Mouse (Mus musculus) CH12.LX (cell line): ENCODE measurements around the gene Ntrk2.

ENCODE experiments used
- BHLHE40 ChIP-seq: IDR thresholded peaks from 2 replicates; pipeline ENCODE4 v1.6.1; 2011; ENCODE audit warnings: mild to moderate bottlenecking, low read depth, low read length, improper control_type of control experiment
- CHD1 ChIP-seq: IDR thresholded peaks from 2 replicates; pipeline ENCODE4 v1.6.1; 2012; ENCODE audit warnings: low read depth, low read length, improper control_type of control experiment, inconsistent platforms
- CTCF ChIP-seq, 2 experiments: IDR thresholded peaks in 1 of 2; conservative IDR thresholded peaks in 1 of 2; 2 replicates each; pipeline ENCODE4 v1.5.1; 2011 to 2012; ENCODE audit warnings: low read depth in 2 of 2, low read length in 2 of 2, improper control_type of control experiment in 1 of 2, inconsistent platforms in 1 of 2, mild to moderate bottlenecking in 1 of 2, moderate library complexity in 1 of 2
- EP300 ChIP-seq: IDR thresholded peaks from 2 replicates; pipeline ENCODE4 v1.6.1; 2011; ENCODE audit warnings: low read length, improper control_type of control experiment
- GABPA ChIP-seq: IDR thresholded peaks from 2 replicates; pipeline ENCODE4 v1.6.1; 2012; ENCODE audit warnings: low read depth, low read length, improper control_type of control experiment, inconsistent platforms; ENCODE audit not compliant: insufficient replicate concordance
- HCFC1 ChIP-seq: IDR thresholded peaks from 2 replicates; pipeline ENCODE4 v1.6.1; 2012; ENCODE audit warnings: low read depth, mild to moderate bottlenecking, inconsistent platforms, low read length, improper control_type of control experiment
- JUND ChIP-seq: conservative IDR thresholded peaks from 2 replicates; pipeline ENCODE4 v1.6.1; 2011; ENCODE audit warnings: low read depth, low read length, improper control_type of control experiment
- KAT2A ChIP-seq: IDR thresholded peaks from 2 replicates; pipeline ENCODE4 v1.6.1; 2012; ENCODE audit warnings: low read length, improper control_type of control experiment, inconsistent platforms; ENCODE audit not compliant: insufficient replicate concordance
- MAZ ChIP-seq: IDR thresholded peaks from 2 replicates; pipeline ENCODE4 v1.6.1; 2012; ENCODE audit warnings: low read depth, mild to moderate bottlenecking, inconsistent platforms, low read length, improper control_type of control experiment, moderate library complexity
- POLR2A ChIP-seq: IDR thresholded peaks from 2 replicates; pipeline ENCODE4 v1.6.1; 2011; ENCODE audit warnings: low read depth, mild to moderate bottlenecking, improper control_type of control experiment, low read length
- TCF12 ChIP-seq: IDR thresholded peaks from 2 replicates; pipeline ENCODE4 v1.6.1; 2014; ENCODE audit warnings: low read depth, mild to moderate bottlenecking, inconsistent platforms, low read length, improper control_type of control experiment

DNA sequence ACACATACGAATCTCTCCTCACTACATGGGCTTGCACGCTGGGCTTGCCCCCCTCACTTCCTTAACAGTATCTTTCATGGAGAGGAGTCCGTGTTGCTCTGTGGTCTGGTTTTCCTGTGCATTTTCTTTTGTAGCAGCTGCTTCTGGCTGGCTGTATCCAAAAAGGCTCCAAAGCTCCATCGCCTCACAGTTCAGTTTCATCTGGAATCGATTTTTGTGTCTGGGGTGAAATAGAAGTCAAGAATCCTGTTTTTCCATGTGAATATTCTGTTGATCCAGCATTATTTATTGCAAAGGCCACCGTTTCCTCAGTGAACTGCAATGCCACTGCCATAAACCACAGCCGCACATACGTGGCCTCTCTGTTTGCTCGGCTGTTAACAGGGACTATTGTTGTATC is 370.6 kb downstream of the Ntrk2 start:
- TF ChIP-seq CTCF (conservative IDR thresholded peaks at IDR 0.05 in 1 of 2, IDR thresholded peaks at IDR 0.05 in 1 of 2; ENCODE audit: low read depth in 2 of 2, low read length in 2 of 2) (no peak), GABPA (no peak), POLR2A (no peak), BHLHE40 (no peak), CHD1 (no peak), HCFC1 (no peak), MAZ (no peak), TCF12 (no peak), JUND (no peak), EP300 (no peak), KAT2A (no peak)
